Mouse (Mus musculus) T-helper 17 cell (primary cell): ENCODE data around the gene Large1.
"Not testable (repeated sequence)": the region's sequence is repeated elsewhere in the genome, so short reads cannot be mapped to it uniquely, and the experiment has no call there.

ENCODE experiments used
- in situ Hi-C, 2 experiments: fragments of 300-600 bp; cut with MboI, MseI; formaldehyde crosslinking; loops; 1 replicate in 1 of 2; 2 replicates in 1 of 2; pipeline ENCODE4 v1.15.1; 2025; ENCODE audit warnings: high pct_unique_total_duplicates in 2 of 2

The Large1 gene

GRCm38 (mm10) chr8:73187381-73187780 is 166.0 kb downstream of the Large1 start:
- in situ Hi-C loops, result no loop called here

DNA sequence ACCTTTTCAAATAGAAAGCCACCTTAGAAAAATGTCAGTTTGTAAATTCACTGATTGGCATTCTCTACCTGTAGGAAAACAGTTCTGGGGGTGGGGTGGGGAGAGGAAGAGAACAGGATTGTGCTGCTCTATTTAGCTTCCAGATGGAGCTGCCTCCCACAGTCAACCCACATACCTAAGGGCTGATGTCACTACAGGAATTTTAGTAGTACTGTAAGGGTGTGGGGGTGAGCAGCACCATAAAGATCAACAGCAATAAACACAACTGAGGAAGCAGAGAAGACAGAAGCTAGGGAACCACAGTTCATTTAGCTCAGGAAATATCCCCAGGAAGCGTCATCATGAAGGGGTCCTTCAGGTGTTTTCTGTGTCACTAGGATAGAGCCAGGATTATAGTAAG is 174.9 kb downstream of the Large1 start:
- in situ Hi-C loops, result no loop called here

DNA sequence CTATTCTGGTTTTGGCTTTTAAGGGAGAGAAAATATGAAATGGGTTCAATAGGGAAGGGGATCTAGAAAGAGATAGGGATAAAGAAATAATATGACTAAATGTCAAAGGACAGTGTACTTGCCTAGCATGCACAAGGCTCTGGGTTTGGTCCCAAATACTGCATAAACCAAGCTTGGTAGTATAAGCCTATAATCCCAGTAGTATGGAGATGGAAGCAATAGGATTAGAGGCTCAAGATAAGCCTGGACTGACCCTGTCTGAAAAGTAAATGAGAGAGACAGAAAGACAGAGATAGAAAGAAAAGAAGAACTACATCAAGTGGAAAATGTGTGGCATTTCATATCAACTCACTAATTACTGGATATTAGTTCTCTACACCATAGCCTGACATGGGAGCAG is 180.7 kb downstream of the Large1 start:
- in situ Hi-C loops, result no loop called here

GRCm38 (mm10) chr8:73161994-73162393 is 191.3 kb downstream of the Large1 start:
- in situ Hi-C loops, result no loop called here

DNA sequence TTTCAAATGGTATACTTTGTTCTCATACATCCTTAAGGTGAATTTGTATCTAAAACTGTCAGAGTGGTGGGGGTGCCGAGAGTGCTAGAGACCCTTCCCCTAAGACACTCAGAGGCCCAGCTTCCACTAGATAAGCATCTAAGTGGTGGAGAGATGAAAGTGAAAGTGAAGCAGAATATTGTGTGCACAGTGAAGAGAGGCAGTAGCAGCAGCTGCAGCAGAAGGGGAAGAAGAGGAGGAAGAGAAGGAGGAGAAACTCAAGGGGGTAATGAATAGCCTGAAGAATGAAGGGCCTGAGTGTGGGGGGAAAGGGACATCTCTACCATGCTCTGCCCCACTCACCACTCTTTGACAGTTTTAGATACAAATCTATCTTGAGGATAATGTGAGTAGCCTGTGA is 191.8 kb downstream of the Large1 start:
- in situ Hi-C loops, result no loop called here

DNA sequence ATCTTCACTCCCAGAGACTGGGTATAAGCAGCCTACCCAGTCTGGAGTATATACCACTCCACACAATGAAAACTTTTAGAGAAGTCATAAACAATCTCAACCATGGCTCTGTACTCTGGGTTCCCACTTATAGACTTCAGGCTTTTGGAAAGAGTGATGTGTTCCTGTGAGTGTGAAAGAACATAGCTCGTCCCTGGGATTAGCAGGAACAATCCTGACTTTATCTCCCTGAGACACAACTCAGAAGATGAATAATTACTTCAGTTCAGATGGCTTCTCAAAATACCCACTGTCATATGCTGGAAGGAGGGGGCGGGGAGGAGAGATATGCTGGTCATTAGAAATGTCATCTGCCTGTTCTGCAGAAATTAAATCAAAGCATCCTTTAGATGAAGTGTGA is 192.4 kb downstream of the Large1 start:
- in situ Hi-C loops, result no loop called here

DNA sequence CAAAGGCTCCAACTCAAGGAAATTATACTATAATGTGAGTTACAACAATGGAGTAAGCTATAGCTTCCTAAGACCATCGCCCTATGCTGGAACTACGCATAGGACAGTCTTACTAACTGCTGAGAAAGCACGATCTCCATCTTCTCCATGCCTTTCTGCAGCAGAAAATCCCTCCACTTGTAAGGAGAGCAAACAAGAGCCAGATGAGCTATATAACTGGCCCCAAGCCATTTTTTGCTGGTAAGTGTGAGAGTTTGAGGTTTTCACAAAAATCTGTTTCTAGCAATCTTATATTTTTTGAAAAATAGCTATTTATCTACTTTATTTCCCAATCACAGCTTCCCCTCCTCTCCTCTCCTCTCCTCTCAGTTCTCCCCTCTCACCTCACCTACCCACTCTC is 206.1 kb downstream of the Large1 start:
- in situ Hi-C loops, result loop anchor here (10.0 kb wide), 2 partner anchors 232 to 1198 kb away; no protein-coding TSS in a partner anchor

DNA sequence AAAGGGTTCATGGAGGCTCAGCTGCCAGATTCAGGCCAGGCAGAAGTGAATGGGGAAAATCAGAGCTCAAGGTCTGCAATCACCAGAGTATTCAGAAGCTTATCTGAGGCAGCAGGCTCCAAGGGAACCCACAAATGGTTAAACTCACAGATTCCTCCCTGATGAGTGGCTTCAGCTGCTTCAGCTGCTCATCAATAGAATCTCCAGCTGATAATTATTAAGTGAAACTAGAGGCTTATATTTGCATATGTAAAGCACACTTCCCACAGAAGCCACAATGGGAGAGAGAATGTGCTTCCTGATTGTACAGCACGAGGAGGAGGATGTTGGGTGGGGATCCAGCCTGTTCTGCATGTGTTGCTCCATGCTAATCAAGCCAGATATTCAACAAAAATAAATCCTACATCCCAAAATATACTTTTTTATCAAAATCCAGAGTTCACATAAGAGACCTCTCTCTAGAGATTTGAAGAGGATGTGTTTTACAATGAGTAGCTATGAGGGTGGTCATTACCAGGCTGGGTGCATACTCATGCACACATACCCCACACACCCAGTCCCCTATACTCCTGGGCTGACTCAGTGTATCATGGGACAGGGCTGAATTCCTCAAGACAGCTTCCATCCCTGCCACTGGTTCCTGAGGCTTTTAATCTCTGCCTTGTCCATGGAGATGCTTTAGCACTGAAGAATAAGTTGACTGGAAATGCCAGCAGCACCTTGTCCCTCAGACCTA is 210.5 kb downstream of the Large1 start:
- in situ Hi-C loops, result loop anchor here (10.0 kb wide), 2 partner anchors 228 to 1202 kb away; no protein-coding TSS in a partner anchor

DNA sequence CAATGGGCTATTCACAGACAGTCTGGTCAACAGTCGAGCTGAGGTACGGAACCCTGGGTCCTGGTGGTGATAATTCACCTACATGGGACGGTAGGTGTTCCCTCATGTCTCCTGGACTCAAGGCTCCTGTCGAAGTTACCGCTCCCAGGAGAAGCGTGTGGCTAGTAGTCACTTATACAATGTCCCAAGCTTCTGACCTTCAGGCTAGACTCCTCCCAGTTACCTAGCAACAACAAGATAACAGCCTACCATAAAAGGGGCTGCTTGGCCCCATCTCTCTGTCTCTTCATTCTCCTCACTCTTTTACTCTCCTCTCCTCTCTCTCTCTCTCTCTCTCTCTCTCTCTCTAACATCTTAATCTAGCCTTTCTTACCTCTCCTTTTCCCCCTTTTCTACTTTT is 217.9 kb downstream of the Large1 start:
- in situ Hi-C loops, result no loop called here

GRCm38 (mm10) chr8:73132080-73132479 is 221.3 kb downstream of the Large1 start:
- in situ Hi-C loops, result no loop called here

GRCm38 (mm10) chr8:73123864-73124499 is 229.4 kb downstream of the Large1 start:
- in situ Hi-C loops, result no loop called here

- in situ Hi-C loops, result no loop called here
These were observed 240.9 kb downstream of the Large1 start for GRCm38 (mm10) chr8:73112332-73112895.

- in situ Hi-C loops, result no loop called here
These were observed 249.3 kb downstream of the Large1 start for GRCm38 (mm10) chr8:73104089-73104488.

DNA sequence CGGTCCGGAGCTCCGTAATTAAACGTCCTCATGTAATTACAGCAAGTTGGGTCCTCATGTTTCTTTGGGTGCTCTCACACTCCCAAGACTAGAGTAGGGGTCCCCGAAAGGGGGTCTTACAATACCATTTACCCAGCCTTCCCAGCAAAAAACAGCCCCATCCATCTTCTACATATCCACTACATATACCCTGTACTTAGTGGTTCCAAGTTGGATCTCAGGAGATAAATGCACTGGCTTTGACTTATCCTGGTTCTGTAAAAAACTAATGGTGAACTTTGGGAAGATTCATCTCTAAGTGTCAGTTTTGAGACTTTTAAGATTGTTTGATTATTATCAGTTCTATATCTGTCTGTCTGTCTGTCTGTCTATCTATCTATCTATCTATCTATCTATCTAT is 252.3 kb downstream of the Large1 start:
- in situ Hi-C loops, result no loop called here

GRCm38 (mm10) chr8:73100607-73101006 is 252.7 kb downstream of the Large1 start:
- in situ Hi-C loops, result not testable (repeated sequence)

- in situ Hi-C loops, result no loop called here
These were observed 253.8 kb downstream of the Large1 start for GRCm38 (mm10) chr8:73099542-73099941.

DNA sequence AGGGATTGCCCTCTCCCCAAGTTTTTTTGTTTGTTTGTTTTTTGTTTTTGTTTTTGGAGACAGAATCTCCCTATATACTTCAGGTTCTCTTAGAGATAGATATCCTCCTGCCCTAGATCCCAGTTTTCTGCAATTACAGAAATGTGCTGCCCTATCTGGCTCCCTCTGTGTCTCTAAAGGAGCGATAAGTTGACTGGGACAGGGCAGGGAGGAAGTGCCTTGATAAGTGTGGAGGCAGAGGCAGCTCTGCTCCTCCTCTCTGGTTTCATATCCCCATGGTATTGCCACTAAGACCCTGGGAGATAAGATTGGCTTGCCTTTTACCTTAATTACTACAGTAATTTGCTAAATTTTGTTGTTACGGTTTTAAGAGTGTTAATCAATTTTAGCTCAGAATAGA is 256.4 kb downstream of the Large1 start:
- in situ Hi-C loops, result no loop called here

DNA sequence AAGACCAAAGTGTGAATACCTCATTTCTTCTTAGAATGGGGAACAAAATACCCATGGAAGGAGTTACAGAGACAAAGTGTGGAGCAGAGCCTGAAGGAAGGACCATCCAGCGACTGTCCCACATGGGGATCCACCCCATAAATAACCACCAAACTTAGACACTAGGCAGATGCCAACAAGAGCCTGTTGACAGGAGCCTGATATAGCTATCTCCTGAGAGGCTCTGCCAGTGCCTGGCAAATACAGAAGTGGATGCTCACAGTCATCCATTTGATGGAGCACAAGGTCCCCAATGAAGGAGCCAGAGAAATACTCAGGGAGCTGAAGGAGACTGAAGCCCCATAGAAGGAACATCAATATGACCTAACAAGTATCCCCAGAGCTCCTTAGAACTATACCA is 275.6 kb downstream of the Large1 start:
- in situ Hi-C loops, result not testable (repeated sequence)

- in situ Hi-C loops, result no loop called here
These were observed 291.9 kb downstream of the Large1 start for GRCm38 (mm10) chr8:73061410-73061809.

DNA sequence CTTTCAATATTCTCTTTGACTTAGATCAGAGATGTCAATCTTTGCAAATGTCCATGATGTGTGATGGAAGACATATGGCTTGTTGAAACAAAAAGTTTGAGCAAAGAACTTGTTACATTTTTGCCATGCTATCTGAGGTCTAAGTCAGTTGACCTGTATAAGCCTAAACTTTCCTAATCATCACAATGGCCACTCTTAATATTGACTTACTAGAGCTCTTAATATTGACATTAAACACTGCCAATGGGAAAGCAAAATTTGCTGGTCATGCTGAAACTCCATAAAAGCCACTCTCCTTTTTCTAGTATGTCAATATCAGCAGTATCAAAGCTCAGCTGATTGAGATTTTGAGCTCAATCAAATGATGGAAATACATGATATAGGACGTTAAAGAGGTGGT is 298.6 kb downstream of the Large1 start:
- in situ Hi-C loops, result no loop called here

DNA sequence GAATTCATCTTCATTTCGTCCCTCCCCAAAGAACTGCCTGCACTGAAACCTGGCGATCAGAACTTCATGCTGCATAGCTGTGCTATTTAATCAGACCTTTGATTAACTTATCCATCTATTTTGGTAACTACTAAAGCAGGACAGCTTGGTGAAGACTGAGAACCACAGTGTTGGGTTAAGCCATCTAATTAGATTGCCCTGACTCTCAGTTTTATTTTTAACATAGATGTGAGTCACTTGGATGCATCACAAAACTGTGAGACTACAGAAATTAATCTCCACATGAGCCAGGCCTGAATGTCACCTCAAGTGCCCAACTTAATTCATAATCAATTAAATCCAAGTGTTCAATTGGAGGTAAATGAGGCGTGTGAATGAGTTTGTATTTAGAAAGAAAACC is 299.5 kb downstream of the Large1 start:
- in situ Hi-C loops, result no loop called here

DNA sequence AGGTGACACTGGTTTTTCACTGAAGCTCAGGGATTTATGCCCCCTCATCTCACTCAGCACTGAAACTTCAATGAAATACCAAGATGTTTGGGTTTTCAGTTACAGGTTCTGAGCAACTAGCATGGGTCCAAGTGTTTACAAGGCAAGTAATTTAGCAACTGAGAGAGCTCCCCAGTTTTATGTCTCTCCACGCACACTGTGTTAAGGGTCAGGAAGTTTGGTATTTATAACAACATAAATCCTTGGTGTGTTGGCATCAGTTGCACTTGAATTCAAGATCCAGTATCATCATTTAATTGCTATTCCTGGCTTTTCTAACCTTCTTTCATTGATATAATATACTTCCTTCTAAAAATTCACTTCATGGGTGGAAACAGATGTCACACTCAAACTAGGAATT is 300.9 kb downstream of the Large1 start:
- in situ Hi-C loops, result no loop called here

DNA sequence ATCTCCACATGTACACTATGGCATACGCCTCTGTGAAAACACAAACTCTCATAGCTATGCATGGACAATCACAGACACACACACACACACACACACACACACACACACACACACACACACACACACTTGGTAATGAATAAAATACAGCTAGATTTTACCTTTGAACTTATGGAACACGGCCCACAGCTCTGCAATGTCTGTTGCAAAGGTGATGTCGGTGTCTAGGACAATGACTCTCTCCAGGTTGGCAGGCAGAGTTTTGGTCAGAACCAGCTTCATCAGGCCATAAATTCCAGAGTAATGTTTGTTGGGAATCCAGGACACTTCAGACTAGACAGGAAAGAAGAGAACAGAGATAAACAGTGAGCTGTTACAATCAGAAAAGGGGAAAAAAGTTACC is 305.2 kb downstream of the Large1 start:
- in situ Hi-C loops, result no loop called here
